In genomic region chr7:95689161-95689833, GRCm38 (mm10) we compare ENCODE assay signal across 8 mouse cellular contexts.
DNase-seq lines count a peak whose midpoint lies in the region; ATAC-seq and TF ChIP-seq lines count a peak whose summit lies in the region.

No protein-coding gene starts in this region.

- no peak overlapping the region for H3K9ac ChIP-seq in heart, embryonic 14.5 days (ENCODE audit: low read length)
- no peak overlapping the region; the same call in 1 of the 2 replicates for H3K9ac ChIP-seq in hindbrain, embryonic 13.5 days
- H3K9ac ChIP-seq in midbrain, embryonic 15.5 days = no peak overlapping the region

- no peak overlapping the region for H3K27ac ChIP-seq in heart, embryonic 14.5 days (replicated peaks in 1 of 2; ENCODE audit: control insufficient read depth in 1 of 2, insufficient read depth in 1 of 2, low read depth in 2 of 2, low read length in 2 of 2)
- H3K27ac ChIP-seq in hindbrain, embryonic 13.5 days = no peak overlapping the region
- H3K27ac ChIP-seq in midbrain, embryonic 15.5 days = peak overlapping the region; percentile 29; the same call in 1 of the 2 replicates
- H3K27ac ChIP-seq in thymus, adult 2 months (ENCODE audit: control insufficient read depth, insufficient read depth, low read length) = no peak overlapping the region

- intact Hi-C loops in heart, postnatal 14 days (cut with DNase I) = no loop called here

- peaks cover 0 to 2% of the 10 kb centered on the region in 2 experiments; a peak in 1 of 4 replicates for H3K4me1 ChIP-seq in heart, embryonic 14.5 days (ENCODE audit: control insufficient read depth in 2 of 2, insufficient read depth in 2 of 2, low read length in 2 of 2)
- peaks cover 18% of the 10 kb centered on the region for H3K4me1 ChIP-seq in hindbrain, embryonic 13.5 days (replicated peaks)
- peaks cover 14% of the 10 kb centered on the region for H3K4me1 ChIP-seq in midbrain, embryonic 15.5 days
- H3K4me1 ChIP-seq in thymus, adult 2 months (replicated peaks; ENCODE audit: control insufficient read depth, insufficient read depth, low read length) = no peaks in the 10 kb centered on the region

- WGBS in heart, embryonic 14.5 days = 48% methylated on average over 7 of the region's 7 CpGs
- 10% methylated on average over 7 of the region's 7 CpGs for WGBS in hindbrain, embryonic 13.5 days
- 5% methylated on average over 7 of the region's 7 CpGs for WGBS in midbrain, embryonic 15.5 days
- WGBS in thymus, adult 2 months = 65% methylated on average over 7 of the region's 7 CpGs

- H3K27me3 ChIP-seq in heart, embryonic 14.5 days (ENCODE audit: control insufficient read depth, insufficient read depth, low read length) = no peaks in the 10 kb centered on the region
- H3K27me3 ChIP-seq in hindbrain, embryonic 13.5 days = 0 out of 2 replicates have a peak, but pooled peaks cover 7% of the 10 kb centered on the region
- no peaks in the 10 kb centered on the region for H3K27me3 ChIP-seq in midbrain, embryonic 15.5 days (replicated peaks)
- no peaks in the 10 kb centered on the region for H3K27me3 ChIP-seq in thymus, adult 2 months (ENCODE audit: control insufficient read depth, insufficient read depth, low read length)

- peak overlapping the region; percentile 62 for H3K4me2 ChIP-seq in heart, embryonic 14.5 days (ENCODE audit: low read length)
- peak overlapping the region; percentile 60 for H3K4me2 ChIP-seq in hindbrain, embryonic 13.5 days
- H3K4me2 ChIP-seq in midbrain, embryonic 15.5 days = peak overlapping the region; percentile 50

- ATAC-seq in heart, embryonic 14.5 days (ENCODE audit: insufficient number of reproducible peaks, insufficient read depth, low FRiP score, low read depth) = no peak
- no peak for ATAC-seq in hindbrain, embryonic 13.5 days (ENCODE audit: low FRiP score)
- peak; percentile 63; the same call in 1 of the 2 replicates for ATAC-seq in midbrain, embryonic 15.5 days (replicated peaks)

- no peaks in the 10 kb centered on the region for H3K9me3 ChIP-seq in heart, embryonic 14.5 days (ENCODE audit: control insufficient read depth, low read length)
- H3K9me3 ChIP-seq in hindbrain, embryonic 13.5 days = no peaks in the 10 kb centered on the region
- no peaks in the 10 kb centered on the region for H3K9me3 ChIP-seq in midbrain, embryonic 15.5 days

- H3K4me3 ChIP-seq in heart, embryonic 14.5 days (ENCODE audit: control insufficient read depth in 1 of 2, insufficient read depth in 1 of 2, low read depth in 1 of 2, low read length in 2 of 2) = peak overlapping the region in 1 of 2 experiments; percentile 34; a peak in 2 of 4 replicates
- H3K4me3 ChIP-seq in hindbrain, embryonic 13.5 days = peak overlapping the region; percentile 34
- H3K4me3 ChIP-seq in midbrain, embryonic 15.5 days = peak overlapping the region; percentile 28
- H3K4me3 ChIP-seq in thymus, adult 2 months (ENCODE audit: control insufficient read depth, insufficient read depth, low read length) = no peak overlapping the region

- no peak for DNase-seq in heart, postnatal 14 days
- DNase-seq in embryo, embryonic 10.5 days (ENCODE audit: low spot score) = peak; percentile 60
- DNase-seq in thymus, adult 2 months = no peak
- DNase-seq in urinary bladder, adult 2 months (ENCODE audit: low spot score) = no peak
- no peak for DNase-seq in kidney, adult 9 months

- no peaks in the 10 kb centered on the region for H3K36me3 ChIP-seq in heart, embryonic 14.5 days (ENCODE audit: control insufficient read depth, insufficient read depth, low read length)
- H3K36me3 ChIP-seq in hindbrain, embryonic 13.5 days = no peaks in the 10 kb centered on the region
- H3K36me3 ChIP-seq in midbrain, embryonic 15.5 days (replicated peaks) = no peaks in the 10 kb centered on the region
- no peaks in the 10 kb centered on the region for H3K36me3 ChIP-seq in thymus, adult 2 months (ENCODE audit: control insufficient read depth, insufficient read depth, low read length)

- TF ChIP-seq CTCF in thymus, adult 2 months (IDR thresholded peaks at IDR 0.05; ENCODE audit: borderline replicate concordance, control insufficient read depth, extremely low read depth, insufficient read depth, low read length, poor library complexity) = no peak

- no peak for TF ChIP-seq POLR2A in thymus, adult 2 months (IDR thresholded peaks at IDR 0.05; ENCODE audit: control insufficient read depth, extremely low read depth, insufficient read depth, low read length, poor library complexity)
